ENCODE assay signal across 11 mouse cellular contexts in genomic region chr5:39840576-39840975, GRCm38 (mm10).
"Had no signal": no experiment of that assay in that cellular context is flagged by ENCODE, and none has a peak within 500 bp of the region (broad histone marks: within the 10 kb centered on the region; RNA-seq: fewer than 3 reads in every experiment).

No protein-coding gene starts in this region.

- H3K9me3 ChIP-seq: kidney, embryonic 15.5 days; limb, embryonic 10.5 days; liver, embryonic 15.5 days; midbrain, embryonic 13.5 days had no signal

- H3K4me3 ChIP-seq: kidney, embryonic 15.5 days; left cerebral cortex, adult 2 months; limb, embryonic 10.5 days; liver, embryonic 15.5 days; midbrain, embryonic 13.5 days; myocyte had no signal

- H3K36me3 ChIP-seq: kidney, embryonic 15.5 days; limb, embryonic 10.5 days; liver, embryonic 15.5 days; midbrain, embryonic 13.5 days had no signal

- ATAC-seq: lung, postnatal 0 days; midbrain, embryonic 13.5 days had no signal

- H3K9ac ChIP-seq: kidney, embryonic 15.5 days; liver, embryonic 15.5 days; midbrain, embryonic 13.5 days had no signal

- H3K4me1 ChIP-seq: kidney, embryonic 15.5 days; limb, embryonic 10.5 days; liver, embryonic 15.5 days; midbrain, embryonic 13.5 days had no signal

- H3K4me2 ChIP-seq: kidney, embryonic 15.5 days; liver, embryonic 11.5 days; liver, embryonic 15.5 days; midbrain, embryonic 13.5 days had no signal

- DNase-seq: lung, adult 2 months; thymus, adult 2 months; thymus, postnatal 25 days had no signal

- H3K27ac ChIP-seq: kidney, embryonic 15.5 days; left cerebral cortex, adult 2 months; limb, embryonic 10.5 days; liver, embryonic 15.5 days; midbrain, embryonic 13.5 days had no signal

- H3K27me3 ChIP-seq: kidney, embryonic 15.5 days; liver, embryonic 15.5 days; midbrain, embryonic 13.5 days had no signal
